Mouse (Mus musculus) CH12.LX (cell line): Measurements from ENCODE around the gene Gm44790.

ENCODE experiments used
- CTCF ChIP-seq, 2 experiments: IDR thresholded peaks in 1 of 2; conservative IDR thresholded peaks in 1 of 2; 2 replicates each; pipeline ENCODE4 v1.5.1; 2011 to 2012; ENCODE audit warnings: low read depth in 2 of 2, low read length in 2 of 2, improper control_type of control experiment in 1 of 2, inconsistent platforms in 1 of 2, mild to moderate bottlenecking in 1 of 2, moderate library complexity in 1 of 2
- EP300 ChIP-seq: IDR thresholded peaks from 2 replicates; pipeline ENCODE4 v1.6.1; 2011; ENCODE audit warnings: low read length, improper control_type of control experiment
- MAX ChIP-seq: IDR thresholded peaks from 2 replicates; pipeline ENCODE4 v1.6.1; 2011; ENCODE audit warnings: low read length, improper control_type of control experiment
- MXI1 ChIP-seq: IDR thresholded peaks from 2 replicates; pipeline ENCODE4 v1.6.1; 2011; ENCODE audit warnings: mild to moderate bottlenecking, low read depth, low read length, improper control_type of control experiment
- NRF1 ChIP-seq: IDR thresholded peaks from 2 replicates; pipeline ENCODE4 v1.6.1; 2014; ENCODE audit warnings: low read depth, mild to moderate bottlenecking, inconsistent platforms, low read length, improper control_type of control experiment, moderate library complexity
- POLR2A ChIP-seq: IDR thresholded peaks from 2 replicates; pipeline ENCODE4 v1.6.1; 2011; ENCODE audit warnings: low read depth, mild to moderate bottlenecking, improper control_type of control experiment, low read length
- RCOR1 ChIP-seq: conservative IDR thresholded peaks from 2 replicates; pipeline ENCODE4 v1.6.1; 2012; ENCODE audit warnings: low read depth, mild to moderate bottlenecking, inconsistent platforms, low read length, improper control_type of control experiment
- USF1 ChIP-seq: IDR thresholded peaks from 2 replicates; pipeline ENCODE4 v1.6.1; 2014; ENCODE audit warnings: low read depth, mild to moderate bottlenecking, inconsistent platforms, low read length, improper control_type of control experiment
- ZNF384 ChIP-seq: IDR thresholded peaks from 2 replicates; pipeline ENCODE4 v1.6.1; 2012; ENCODE audit warnings: low read depth, low read length, improper control_type of control experiment, inconsistent platforms

DNA sequence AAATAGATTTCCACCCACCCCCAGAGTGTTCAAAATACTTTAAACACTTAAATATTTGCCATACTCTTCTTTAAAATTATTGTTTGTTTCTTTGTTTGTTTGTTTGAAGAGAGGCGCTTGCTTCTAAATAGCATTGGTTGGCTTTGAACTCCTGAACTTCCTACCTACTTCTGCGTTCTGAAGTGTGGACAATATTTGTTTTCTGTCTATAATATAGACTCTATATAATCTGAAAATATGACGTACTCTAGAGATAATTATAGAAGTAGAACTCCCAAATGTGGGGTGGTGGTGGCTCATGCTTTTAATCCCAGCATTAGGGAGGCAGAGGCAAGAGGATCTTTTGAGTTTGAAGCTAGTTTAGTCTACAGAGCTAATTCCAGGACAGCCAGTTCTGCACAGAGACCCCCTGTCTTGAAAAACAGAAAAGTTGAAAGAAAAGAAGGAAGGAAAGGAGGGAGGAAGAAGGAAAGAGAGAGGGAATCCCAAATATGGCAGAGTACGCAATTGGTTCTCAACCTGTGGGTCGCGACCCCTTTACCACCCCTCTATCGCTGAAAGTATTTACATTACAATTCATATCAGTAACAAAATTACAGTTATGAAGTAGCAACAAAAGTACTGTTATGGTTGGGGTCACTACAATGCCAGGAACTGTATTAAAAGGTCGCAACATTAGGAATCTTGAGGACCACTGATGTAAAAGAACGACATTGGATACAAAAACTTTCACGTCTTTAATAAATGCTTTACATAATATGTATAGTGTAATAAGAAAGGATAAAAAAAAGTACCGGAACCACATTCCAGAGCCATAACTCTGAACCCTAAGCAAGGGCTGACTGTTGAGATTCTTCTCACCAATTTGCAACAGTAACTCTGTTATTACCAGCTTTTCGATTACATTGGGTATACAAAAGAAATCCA is 23.5 kb upstream of the Gm44790 start:
- TF ChIP-seq CTCF (conservative IDR thresholded peaks at IDR 0.05 in 1 of 2, IDR thresholded peaks at IDR 0.05 in 1 of 2; ENCODE audit: low read depth in 2 of 2, low read length in 2 of 2) (no peak), NRF1 (no peak), RCOR1 (no peak), MAX (no peak), MXI1 (no peak), EP300 (no peak), POLR2A (no peak), USF1 (no peak), ZNF384 (0 out of 2 replicates have a peak, but pooled peaks have one; percentile 12)
